Mouse (Mus musculus) cerebellum, adult 2 months (tissue): Measurements from ENCODE around the gene Bdp1. TPM values are rescaled to one million over a fixed set of nuclear protein-coding genes. Genes with fewer than 3 reads are reported as not detected.

ENCODE experiments used
- DNase-seq, 2 experiments: peaks; one replicate each; pipeline ENCODE4 v3.0.0; 2021
- H3K27ac ChIP-seq: fragments of 200-500 bp; 2 replicates; pipeline ENCODE4 v1.5.1; 2012; ENCODE audit warnings: low read length, control low read depth, inconsistent platforms; ENCODE audit not compliant: insufficient read depth
- H3K27me3 ChIP-seq: fragments of 200-500 bp; 2 replicates; pipeline ENCODE4 v1.6.1; 2012; ENCODE audit warnings: inconsistent platforms, mild to moderate bottlenecking, low read length, moderate library complexity; ENCODE audit not compliant: control insufficient read depth, insufficient read depth
- H3K4me1 ChIP-seq: fragments of 200-500 bp; 2 replicates; pipeline ENCODE4 v1.6.1; 2011; ENCODE audit warnings: low read length; ENCODE audit not compliant: control insufficient read depth, insufficient read depth
- H3K4me3 ChIP-seq: fragments of 200-500 bp; replicated peaks from 2 replicates; pipeline ENCODE3; 2011; ENCODE audit warnings: mild to moderate bottlenecking, low read depth, low read length, control low read depth; ENCODE audit not compliant: insufficient read depth
- CTCF ChIP-seq: fragments of 200-500 bp; IDR thresholded peaks from 2 replicates; pipeline ENCODE4 v1.5.1; 2011; ENCODE audit warnings: low read depth, mild to moderate bottlenecking, control low read depth, low read length, moderate library complexity, borderline replicate concordance; ENCODE audit not compliant: insufficient read depth
- POLR2A ChIP-seq: fragments of 200-500 bp; IDR thresholded peaks from 2 replicates; pipeline ENCODE4 v1.6.1; 2011; ENCODE audit warnings: low read length, control low read depth, borderline replicate concordance; ENCODE audit not compliant: insufficient read depth
- WGBS: fragments of 180-500 bp; shearing (Covaris S2); methylation state at CpG from one replicate; pipeline ENCODE4 v1.1.7; 2018; 5-methylcytosine and 5-hydroxymethylcytosine counted together
- polyA plus RNA-seq: library from polyadenylated mRNA; depleted of rRNA; stranded (reverse); fragments of >200 nt; gene quantifications from 2 replicates; pipeline ENCODE4 v1.2.3, GENCODE M21; 2012; rRNA removed

Gene Bdp1
- 14.7 and 16.6 TPM in 2 replicates for polyA plus RNA-seq

- peak within 1 kb of the TSS; percentile 94 for H3K4me3 ChIP-seq
- 1% methylated on average over 44 of the region's 44 CpGs for WGBS
- peak within 1 kb of the TSS; percentile 66 for H3K27ac ChIP-seq
- H3K4me1 ChIP-seq = peaks cover 7% of the 10 kb centered on the region; the same call in 1 of the 2 replicates
- no peaks in the 10 kb centered on the region for H3K27me3 ChIP-seq
- TF ChIP-seq POLR2A (peak; percentile 64), CTCF (no peak)
- peak; percentile 93 to 95 for DNase-seq
Observed at GRCm38 (mm10) chr13:100103748-100104254, at the start of gene Bdp1. Gene Bdp1 (minus strand): TSS chr13:100104070.

- no peak for DNase-seq
- no peaks in the 10 kb centered on the region for H3K27me3 ChIP-seq
- no peak overlapping the region for H3K4me3 ChIP-seq
- WGBS = 55% methylated on average over 1 of the region's 1 CpGs
- no peak overlapping the region for H3K27ac ChIP-seq
- no peaks in the 10 kb centered on the region for H3K4me1 ChIP-seq
- TF ChIP-seq POLR2A (no peak), CTCF (no peak)
Observed at GRCm38 (mm10) chr13:100152659-100153058, 48.8 kb upstream of the Bdp1 start.

- 80% methylated on average over 8 of the region's 8 CpGs for WGBS
- no peak for TF ChIP-seq POLR2A
- no peak for TF ChIP-seq CTCF
Observed at GRCm38 (mm10) chr13:100141646-100142314, 37.9 kb upstream of the Bdp1 start.

GRCm38 (mm10) chr13:100125258-100125643, 21.4 kb upstream of the Bdp1 start:
- H3K27me3 ChIP-seq = no peaks in the 10 kb centered on the region
- H3K4me3 ChIP-seq = peak overlapping the region; percentile 77
- H3K4me1 ChIP-seq = peaks cover 3% of the 10 kb centered on the region; the same call in 1 of the 2 replicates
- no peak overlapping the region for H3K27ac ChIP-seq
- DNase-seq = peak in 1 of 2 experiments; percentile 16
- TF ChIP-seq CTCF (no peak), POLR2A (no peak)
- 2% methylated on average over 10 of the region's 10 CpGs for WGBS

More at GRCm38 (mm10) chr13:100141646-100142314, 37.9 kb upstream of the Bdp1 start:
- H3K27ac ChIP-seq = no peak overlapping the region
- H3K4me1 ChIP-seq = no peaks in the 10 kb centered on the region
- no peak for DNase-seq
- H3K4me3 ChIP-seq = no peak overlapping the region
- no peaks in the 10 kb centered on the region for H3K27me3 ChIP-seq

- WGBS = 4% methylated on average over 42 of the region's 42 CpGs
- peaks cover 3% of the 10 kb centered on the region; the same call in 1 of the 2 replicates for H3K4me1 ChIP-seq
- H3K4me3 ChIP-seq = peak within 1 kb of the TSS; percentile 77
- no peaks in the 10 kb centered on the region for H3K27me3 ChIP-seq
- H3K27ac ChIP-seq = peak within 1 kb of the TSS; percentile 42; the same call in 1 of the 2 replicates
- TF ChIP-seq POLR2A = peak; percentile 90
- TF ChIP-seq CTCF = no peak
- peak; percentile 96 to 97 for DNase-seq
Observed at GRCm38 (mm10) chr13:100124423-100125257, 20.8 kb upstream of the Bdp1 start, which contains the start of gene Smn1. Gene Smn1 (plus strand): TSS chr13:100124852.

- no peaks in the 10 kb centered on the region for H3K27me3 ChIP-seq
- TF ChIP-seq POLR2A (no peak), CTCF (no peak)
- DNase-seq = no peak
- 91% methylated on average over 3 of the region's 3 CpGs for WGBS
- no peak overlapping the region for H3K27ac ChIP-seq
- peaks cover 3% of the 10 kb centered on the region; the same call in 1 of the 2 replicates for H3K4me1 ChIP-seq
- peak overlapping the region; percentile 77 for H3K4me3 ChIP-seq
Observed at GRCm38 (mm10) chr13:100123970-100124369, 20.1 kb upstream of the Bdp1 start.

GRCm38 (mm10) chr13:100112218-100112972, 8.5 kb upstream of the Bdp1 start:
- no peaks in the 10 kb centered on the region for H3K27me3 ChIP-seq
- TF ChIP-seq CTCF (no peak), POLR2A (no peak)
- no peak for DNase-seq
- H3K4me1 ChIP-seq = no peaks in the 10 kb centered on the region
- no peak overlapping the region for H3K27ac ChIP-seq
- H3K4me3 ChIP-seq = no peak overlapping the region
- WGBS = 36% methylated on average over 5 of the region's 5 CpGs
